Mouse (Mus musculus) layer of hippocampus, adult 6 months (tissue): ENCODE data around the gene Ppp1r27. TPM values are rescaled to one million over a fixed set of nuclear protein-coding genes. Genes with fewer than 3 reads are reported as not detected.

Experiments used
- long read RNA-seq, 2 experiments: library from polyadenylated mRNA; unstranded; transcript quantifications; one replicate each; pipeline ENCODE4 v2.0.0; 2019 to 2020
- polyA plus RNA-seq: library from polyadenylated mRNA; unstranded; fragments of <200 nt; fragmentation: Nextera tagmentation; gene quantifications from 2 replicates; pipeline ENCODE4 v1.2.3, GENCODE M21; 2021

Gene Ppp1r27
- not detected in 2 replicates for polyA plus RNA-seq
- long read RNA-seq, experiment 1 = 0 reads
- long read RNA-seq, experiment 2 = 0 reads

DNA sequence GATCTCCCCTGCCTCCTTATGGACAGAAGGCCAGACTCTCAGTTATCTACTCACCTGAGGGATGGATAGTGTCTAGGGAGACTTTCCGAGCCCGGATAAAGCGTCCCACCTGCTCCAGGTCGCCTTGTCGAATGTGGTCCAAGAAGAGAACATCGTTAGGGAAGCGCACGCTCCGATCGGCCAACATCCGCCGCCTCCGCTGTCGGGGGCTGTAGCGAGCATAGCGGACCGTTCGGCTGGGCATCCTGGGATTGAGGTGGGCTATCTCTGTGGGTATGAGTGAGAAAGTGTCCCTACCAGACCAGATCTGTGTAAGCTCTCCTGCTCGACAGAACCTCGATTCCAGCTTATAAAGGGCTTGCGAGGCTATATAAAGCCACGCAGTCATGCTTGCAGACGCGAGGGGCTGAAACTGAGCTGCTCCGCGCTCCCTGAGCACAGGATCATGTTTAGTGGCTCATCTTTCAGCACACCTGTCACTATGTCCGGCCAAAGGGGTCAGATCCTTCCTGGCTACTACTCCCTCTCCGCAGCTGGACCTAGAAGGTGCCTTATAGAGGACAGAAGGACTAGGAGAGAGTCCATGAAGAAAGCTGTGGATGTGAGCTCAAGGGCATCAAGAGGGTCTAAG is at the start of gene Ppp1r27:
Gene Ppp1r27 (minus strand): TSS at position 323 of the 631 bp plus-strand sequence.

DNA sequence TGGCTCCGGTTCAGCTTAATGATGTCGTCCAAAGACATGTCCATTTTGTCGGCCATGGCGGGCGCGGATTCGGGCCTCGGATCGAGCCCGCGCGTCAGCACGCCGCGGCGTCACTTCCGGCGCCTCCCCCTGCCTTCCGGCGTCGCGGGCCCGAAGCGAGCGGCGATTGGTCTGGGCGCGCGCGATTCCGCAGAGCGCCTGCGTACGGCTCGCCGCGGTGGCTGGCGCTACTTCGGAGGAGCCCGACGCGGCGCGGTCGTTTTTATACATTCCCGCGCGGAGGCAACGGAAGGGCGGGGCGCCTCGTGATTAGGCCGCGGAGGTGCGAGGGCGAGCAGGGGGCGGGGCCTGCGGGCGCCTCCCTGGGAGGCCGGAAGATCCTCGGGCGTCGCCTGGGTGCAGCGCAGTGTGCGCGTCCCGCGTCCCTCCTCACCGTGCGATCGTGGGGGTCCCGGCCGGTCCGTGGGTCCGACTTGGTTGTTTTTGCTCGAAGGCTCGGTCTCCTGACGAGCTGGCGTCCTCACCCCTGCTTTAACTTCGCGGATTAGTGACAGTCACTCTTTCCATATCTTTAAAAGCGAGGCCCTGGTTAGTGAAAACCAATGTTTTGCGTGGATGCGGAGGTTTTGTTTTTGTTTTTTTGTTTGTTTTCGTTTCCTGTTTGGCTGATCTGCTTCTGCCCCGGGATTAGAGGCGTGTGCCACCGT is 47.5 kb upstream of the Ppp1r27 start, which contains the start of the genes Alyref and Anapc11:
Gene Alyref (minus strand): TSS at position 83 of the 707 bp plus-strand sequence.
Gene Anapc11 (plus strand): TSS at position 139 of the 707 bp plus-strand sequence.

DNA sequence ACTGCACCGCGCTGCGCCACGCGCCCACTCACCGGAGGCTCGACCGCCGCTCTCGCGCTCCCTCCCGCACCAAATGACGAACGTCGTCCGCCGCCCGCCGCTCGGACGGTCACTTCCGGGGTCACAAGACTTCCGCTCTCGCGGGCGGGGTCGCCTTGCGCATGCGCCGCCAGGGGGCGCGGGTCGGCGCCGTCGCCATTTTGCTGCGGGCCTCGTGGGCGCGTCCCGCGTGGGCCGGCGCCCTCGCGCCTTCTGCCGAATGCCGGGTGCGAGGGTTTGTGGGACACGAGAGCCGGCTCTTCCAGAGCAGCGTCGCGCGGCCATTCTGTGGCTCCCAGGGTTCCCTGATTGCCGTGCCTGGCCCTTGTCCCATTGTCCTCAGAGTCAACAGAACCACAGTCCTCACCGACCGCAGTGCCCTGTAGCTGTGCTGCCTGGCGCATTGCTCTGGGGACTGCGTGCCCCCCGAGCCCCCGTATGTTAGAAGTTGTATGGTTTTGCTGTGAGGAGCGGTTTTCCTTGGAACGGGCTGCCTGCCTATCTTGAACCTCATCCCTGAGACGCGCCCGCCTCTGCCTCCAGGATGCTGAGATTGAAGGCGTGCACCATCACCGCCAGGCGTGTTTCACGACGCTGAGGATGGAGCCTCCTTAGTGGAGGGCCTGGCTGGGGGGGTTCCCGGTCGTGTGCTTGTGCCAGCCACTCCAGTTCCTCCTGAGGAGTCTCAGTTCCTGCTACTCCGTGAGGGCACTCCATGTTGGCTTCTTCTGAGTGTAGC is 30.7 kb upstream of the Ppp1r27 start, which contains the start of gene Arhgdia:
Gene Arhgdia (minus strand): TSS at position 135 of the 778 bp plus-strand sequence.

DNA sequence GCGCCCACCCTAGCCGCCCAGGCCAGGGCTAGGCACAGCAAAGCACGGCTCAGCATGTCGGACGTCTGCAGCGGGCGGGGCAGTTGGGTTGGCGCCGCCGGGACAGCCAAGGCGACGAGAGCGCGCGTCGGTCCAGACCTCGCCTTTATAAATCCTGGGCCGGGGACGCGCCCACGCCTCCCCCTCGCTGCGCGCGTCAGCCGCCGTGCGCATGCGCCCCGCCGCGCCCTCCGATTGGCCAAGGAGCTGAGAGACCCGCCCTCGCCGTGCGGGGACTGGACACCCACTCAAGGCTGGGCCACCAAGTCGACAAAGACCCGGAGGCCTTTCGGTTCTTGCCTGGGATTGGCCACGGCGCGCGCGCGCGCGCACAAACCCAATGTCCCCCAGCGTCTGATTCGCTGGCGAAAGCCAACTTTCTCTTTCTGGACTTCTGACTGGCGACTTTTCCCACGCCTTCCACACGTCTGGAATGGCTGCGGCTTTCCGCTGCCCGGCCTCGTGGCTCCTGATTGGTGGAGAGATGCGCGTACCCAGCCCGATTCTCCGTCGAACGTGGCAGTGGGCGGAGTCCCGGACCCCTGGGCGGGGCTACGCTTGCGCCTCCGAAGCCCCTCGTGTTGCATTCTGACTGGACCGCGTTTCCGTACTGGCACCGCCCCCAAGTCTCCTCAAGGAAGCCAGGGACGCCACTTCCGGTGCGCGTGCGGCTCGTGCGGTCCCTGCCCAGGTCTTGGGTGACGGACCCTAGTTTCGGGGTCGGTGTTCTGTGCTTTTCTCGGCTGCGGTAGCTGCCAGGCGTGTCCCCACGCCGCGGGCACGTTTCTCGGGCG is 22.0 kb upstream of the Ppp1r27 start, which contains the start of gene P4hb:
Gene P4hb (minus strand): TSS at position 502 of the 833 bp plus-strand sequence.

DNA sequence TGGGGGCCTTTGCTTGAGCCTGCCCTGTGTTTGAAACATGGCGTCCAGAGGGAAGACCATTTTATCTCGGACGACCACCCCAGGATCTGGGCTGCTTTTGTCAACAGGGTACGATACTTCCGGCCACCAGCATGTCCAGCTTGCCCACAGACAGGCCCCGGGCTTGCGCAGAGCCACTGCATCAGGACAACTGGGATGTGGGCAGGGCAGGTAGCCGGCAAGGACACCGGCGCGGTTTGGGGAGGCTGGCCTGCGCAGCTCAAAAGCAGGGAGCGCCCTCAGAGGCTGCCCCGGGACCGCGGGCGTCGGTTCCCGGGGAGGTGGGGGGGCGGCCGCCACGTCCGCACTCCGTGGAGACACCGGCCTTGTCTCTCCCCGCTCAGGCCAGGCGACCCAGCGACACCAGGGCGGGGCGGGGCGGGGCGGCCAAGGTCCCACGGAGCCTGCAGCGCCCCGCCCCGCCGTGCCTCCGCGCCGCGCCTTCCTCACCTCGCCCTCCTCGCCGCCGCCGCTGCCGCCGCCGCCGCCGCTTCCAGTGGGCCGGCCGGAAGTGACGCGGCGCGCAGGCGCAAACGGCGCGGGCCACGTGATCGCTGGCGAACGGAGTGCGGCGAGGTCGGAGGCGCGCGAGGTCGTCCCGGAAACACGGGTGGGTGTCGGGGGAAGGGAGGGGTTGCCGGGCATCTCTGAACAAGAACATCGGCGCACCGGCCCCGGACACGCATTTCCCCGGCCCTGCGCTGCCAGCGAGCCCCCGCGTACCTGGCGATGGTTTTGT is 1.6 kb downstream of the Ppp1r27 start, which contains the start of gene Mcrip1:
Gene Mcrip1 (minus strand): TSS at position 560 of the 778 bp plus-strand sequence.

DNA sequence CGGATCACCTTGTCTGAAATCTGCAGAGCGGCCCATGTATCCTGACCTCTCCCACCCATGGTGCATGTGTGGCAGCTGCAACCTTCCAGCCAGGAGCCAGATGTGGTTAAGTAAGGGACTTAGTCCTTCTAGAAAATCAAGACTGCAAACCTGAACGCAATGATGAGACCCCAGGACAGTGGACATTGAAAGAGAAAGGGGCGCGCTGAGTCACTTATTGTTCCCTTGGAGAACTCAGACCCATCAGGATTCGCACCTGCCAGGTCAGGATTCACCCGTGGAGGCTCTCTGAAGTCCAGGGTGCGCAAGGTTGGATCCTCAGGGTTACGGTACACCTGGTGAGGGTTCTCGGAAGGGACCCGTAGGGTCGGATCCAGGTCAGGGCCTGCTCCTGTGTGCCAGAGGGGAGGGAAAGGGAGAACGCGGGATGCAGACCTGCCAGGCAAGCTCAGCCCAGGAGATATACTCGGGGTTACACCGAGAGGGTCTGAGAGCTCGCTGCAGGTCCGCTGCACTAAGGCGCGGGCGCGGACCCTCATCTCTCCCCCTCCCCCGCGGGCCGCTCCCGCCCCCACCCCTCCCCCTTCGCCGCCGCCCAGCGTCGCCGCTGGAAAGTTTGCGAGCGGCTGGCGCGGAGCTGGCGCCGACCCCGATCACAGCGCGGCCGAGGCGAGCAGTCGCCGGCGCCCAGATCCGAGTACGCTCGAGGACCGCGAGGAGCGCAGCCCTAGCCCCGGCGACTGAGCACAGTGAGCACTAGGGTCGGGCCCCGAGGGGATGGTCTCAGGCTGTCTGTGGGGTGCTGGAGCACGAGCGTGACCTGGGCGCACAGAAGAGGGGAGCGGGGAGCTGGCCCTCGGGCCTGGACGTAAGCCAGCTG is 20.6 kb downstream of the Ppp1r27 start, which contains the start of gene Gcgr:
Gene Gcgr (plus strand): TSS at position 615 of the 880 bp plus-strand sequence.

Other genes starting within 250 kb of the Ppp1r27 start
- 2,332 and 2,802 TPM in 2 replicates for gene Actg1, start 202.6 kb downstream of the Ppp1r27 start, polyA plus RNA-seq
- 1.6 TPM in 2 replicates for gene Fscn2, start 189.6 kb downstream of the Ppp1r27 start, polyA plus RNA-seq
- gene Faap100, start 172.4 kb downstream of the Ppp1r27 start, polyA plus RNA-seq = 8.4 and 9.4 TPM in 2 replicates
- gene Nploc4, start 113.4 kb downstream of the Ppp1r27 start, polyA plus RNA-seq = 5.8 and 6.1 TPM in 2 replicates
- gene Tspan10, start 108.5 kb downstream of the Ppp1r27 start, polyA plus RNA-seq = 0.21 TPM in 1 of 2 replicates, not detected in the other
- 0.58 and 1.0 TPM in 2 replicates for gene Pde6g, start 97.6 kb downstream of the Ppp1r27 start, polyA plus RNA-seq
- 31.7 and 34.6 TPM in 2 replicates for gene Oxld1, start 93.1 kb downstream of the Ppp1r27 start, polyA plus RNA-seq
- 29.5 and 39.5 TPM in 2 replicates for gene Ccdc137, start 93.0 kb downstream of the Ppp1r27 start, polyA plus RNA-seq
- gene Arl16, start 83.5 kb downstream of the Ppp1r27 start, polyA plus RNA-seq = 87.8 and 95.3 TPM in 2 replicates
- gene Mrpl12, start 66.5 kb downstream of the Ppp1r27 start, polyA plus RNA-seq = 104 and 110 TPM in 2 replicates
- gene Slc25a10, start 59.3 kb downstream of the Ppp1r27 start, polyA plus RNA-seq = 13.3 and 13.5 TPM in 2 replicates
- gene Gcgr, start 20.4 kb downstream of the Ppp1r27 start, polyA plus RNA-seq = 0.06 TPM in 1 of 2 replicates, not detected in the other
- 224 and 238 TPM in 2 replicates for gene Mcrip1, start 1.4 kb downstream of the Ppp1r27 start, polyA plus RNA-seq
- gene P4hb, start 22.1 kb upstream of the Ppp1r27 start, polyA plus RNA-seq = 126 and 135 TPM in 2 replicates
- 199 and 207 TPM in 2 replicates for gene Arhgdia, start 30.5 kb upstream of the Ppp1r27 start, polyA plus RNA-seq
- 8.1 and 9.0 TPM in 2 replicates for gene Alyref, start 47.2 kb upstream of the Ppp1r27 start, polyA plus RNA-seq
- 89.9 and 107 TPM in 2 replicates for gene Anapc11, start 47.3 kb upstream of the Ppp1r27 start, polyA plus RNA-seq
- 2.9 and 3.2 TPM in 2 replicates for gene Npb, start 57.3 kb upstream of the Ppp1r27 start, polyA plus RNA-seq
- gene Pcyt2, start 66.8 kb upstream of the Ppp1r27 start, polyA plus RNA-seq = 107 and 110 TPM in 2 replicates
- gene Sirt7, start 74.1 kb upstream of the Ppp1r27 start, polyA plus RNA-seq = 18.0 and 18.2 TPM in 2 replicates
- gene Mafg, start 82.5 kb upstream of the Ppp1r27 start, polyA plus RNA-seq = 12.7 and 13.4 TPM in 2 replicates
- 3.6 and 4.8 TPM in 2 replicates for gene Pycr1, start 92.6 kb upstream of the Ppp1r27 start, polyA plus RNA-seq
- 3.6 and 4.0 TPM in 2 replicates for gene Myadml2, start 97.0 kb upstream of the Ppp1r27 start, polyA plus RNA-seq
- gene Notum, start 110.0 kb upstream of the Ppp1r27 start, polyA plus RNA-seq = 0.49 and 1.1 TPM in 2 replicates
- gene Aspscr1, start 121.8 kb upstream of the Ppp1r27 start, polyA plus RNA-seq = 44.3 and 52.2 TPM in 2 replicates
- 64.8 and 72.5 TPM in 2 replicates for gene Cenpx, start 162.6 kb upstream of the Ppp1r27 start, polyA plus RNA-seq
- 5.4 and 6.0 TPM in 2 replicates for gene Lrrc45, start 162.8 kb upstream of the Ppp1r27 start, polyA plus RNA-seq
- 40.8 and 52.4 TPM in 2 replicates for gene Rac3, start 170.3 kb upstream of the Ppp1r27 start, polyA plus RNA-seq
- 31.5 TPM in 2 replicates for gene Dcxr, start 176.1 kb upstream of the Ppp1r27 start, polyA plus RNA-seq
- 0.85 and 1.5 TPM in 2 replicates for gene Cbr2, start 181.0 kb upstream of the Ppp1r27 start, polyA plus RNA-seq
- 0.48 and 1.6 TPM in 2 replicates for gene Hmga1b, start 211.7 kb upstream of the Ppp1r27 start, polyA plus RNA-seq
- 47.1 and 63.6 TPM in 2 replicates for gene Rfng, start 233.1 kb upstream of the Ppp1r27 start, polyA plus RNA-seq
- gene Gps1, start 233.1 kb upstream of the Ppp1r27 start, polyA plus RNA-seq = 257 and 261 TPM in 2 replicates
- 35.9 and 39.6 TPM in 2 replicates for gene Dus1l, start 245.3 kb upstream of the Ppp1r27 start, polyA plus RNA-seq